Mouse (Mus musculus): Measurements from ENCODE around the gene Pigm. TPM values are rescaled to one million over a fixed set of nuclear protein-coding genes. Genes with fewer than 3 reads are reported as not detected.

Pigm gene
- total RNA-seq, 2 experiments from 2014 or later, result 11.2 to 13.2 TPM

- peak; percentile 32 to 47 for DNase-seq
Observed at GRCm38 (mm10) chr1:172352001-172352400, 24.3 kb upstream of the Pigm start.

DNA sequence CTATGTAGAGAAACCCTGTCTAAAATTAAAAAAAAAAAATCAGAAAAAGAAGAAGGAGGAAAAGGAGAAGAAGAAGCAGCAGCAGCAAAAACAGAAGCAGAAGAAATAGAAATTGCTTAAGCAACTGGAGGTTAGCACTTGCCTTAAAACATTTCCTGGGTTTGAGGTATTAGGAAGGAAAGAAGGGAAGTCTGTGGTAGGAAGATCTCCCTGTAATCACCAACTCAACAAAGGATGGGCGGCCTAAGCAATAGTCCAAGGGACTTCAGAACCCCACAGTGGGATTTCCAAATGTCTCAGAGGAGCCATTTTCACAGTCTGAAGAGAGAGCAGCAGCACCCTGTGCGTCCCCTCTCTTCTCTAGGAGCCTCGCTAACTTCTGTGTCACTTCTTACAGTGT lies 23.9 kb upstream of the Pigm start:
- DNase-seq, result no peak

DNA sequence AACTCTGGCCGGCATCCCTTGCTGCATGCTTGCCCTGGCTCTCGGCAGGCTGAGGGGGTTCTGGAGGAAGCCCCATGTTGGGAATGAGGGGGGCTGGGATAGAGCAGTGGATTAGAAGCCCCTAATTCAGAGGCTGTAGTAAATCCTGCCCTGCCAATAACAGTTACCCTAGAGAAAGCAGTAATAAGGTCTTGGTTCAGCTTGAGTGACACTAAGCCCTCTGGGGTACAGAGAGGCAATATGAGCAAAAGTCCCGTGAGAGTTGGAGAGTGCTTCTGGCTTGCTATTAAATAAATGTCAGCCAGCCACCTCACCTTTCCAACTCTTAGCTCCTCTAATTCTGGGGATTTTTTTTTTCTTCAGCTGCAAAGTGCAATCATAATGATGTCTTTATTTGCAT lies 21.0 kb upstream of the Pigm start:
- DNase-seq, result no peak

- peak; percentile 65 to 78 for DNase-seq
Observed at GRCm38 (mm10) chr1:172357550-172357949, 18.8 kb upstream of the Pigm start.

DNA sequence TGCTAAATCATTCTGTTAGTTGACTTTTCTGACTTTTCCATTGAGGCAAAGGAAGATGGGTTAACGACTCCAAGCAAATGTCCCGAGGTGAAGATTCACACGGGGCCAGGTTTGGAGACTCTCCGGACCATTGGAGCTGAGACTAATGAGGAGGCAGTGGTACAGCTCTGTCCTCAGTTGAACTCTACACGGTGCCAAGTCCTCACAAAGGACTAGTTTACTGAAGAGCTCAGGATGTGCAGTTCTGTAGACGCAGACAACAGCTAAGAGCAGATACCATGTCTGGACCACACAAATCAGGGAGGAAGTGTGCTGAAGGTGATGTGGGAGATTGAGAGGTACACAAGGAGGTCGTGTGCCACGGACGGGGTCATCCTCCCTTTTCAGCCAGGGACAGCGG lies 18.0 kb upstream of the Pigm start:
- no peak for DNase-seq

DNA sequence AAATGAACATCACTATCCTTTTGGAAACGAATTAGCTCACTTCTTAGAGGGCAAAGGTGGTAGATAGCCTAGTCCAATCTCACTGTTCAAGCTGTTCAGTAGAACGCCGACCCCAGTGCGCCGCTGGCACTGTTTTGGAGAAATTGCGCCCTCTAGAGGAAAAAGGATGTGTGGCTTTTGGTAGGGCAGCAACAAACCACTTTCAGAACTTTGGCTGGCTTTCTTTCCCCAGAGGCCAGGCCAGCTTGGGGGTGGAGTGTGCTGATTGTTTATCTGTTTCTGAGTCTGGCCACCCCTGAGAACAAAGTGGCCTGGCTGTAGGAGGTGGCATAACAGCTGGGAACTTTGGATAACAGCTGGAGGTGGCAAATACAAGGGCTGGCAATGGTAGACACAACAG lies 11.7 kb upstream of the Pigm start:
- peak; percentile 56 to 66 for DNase-seq

DNA sequence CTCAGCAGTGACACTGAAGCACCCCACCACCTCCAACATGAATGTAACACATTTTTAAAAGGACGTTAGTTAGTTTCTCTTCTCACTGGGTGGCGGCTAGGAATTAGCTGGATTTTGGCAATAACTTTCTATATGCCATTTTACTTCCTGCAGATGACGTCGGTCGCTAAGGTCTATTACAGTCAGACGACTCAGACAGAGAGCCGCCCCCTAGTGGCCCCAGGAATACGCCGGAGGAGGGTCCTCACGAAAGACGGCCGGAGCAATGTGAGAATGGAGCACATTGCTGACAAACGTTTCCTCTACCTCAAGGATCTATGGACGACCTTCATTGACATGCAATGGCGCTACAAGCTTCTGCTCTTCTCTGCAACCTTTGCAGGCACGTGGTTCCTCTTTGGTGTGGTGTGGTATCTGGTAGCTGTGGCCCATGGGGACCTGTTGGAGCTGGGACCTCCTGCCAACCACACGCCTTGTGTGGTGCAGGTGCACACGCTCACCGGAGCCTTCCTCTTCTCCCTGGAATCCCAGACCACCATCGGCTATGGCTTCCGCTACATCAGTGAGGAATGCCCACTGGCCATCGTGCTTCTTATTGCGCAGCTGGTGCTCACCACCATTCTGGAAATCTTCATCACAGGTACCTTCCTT lies 7.5 kb upstream of the Pigm start:
- DNase-seq, result peak; percentile 60 to 75

DNA sequence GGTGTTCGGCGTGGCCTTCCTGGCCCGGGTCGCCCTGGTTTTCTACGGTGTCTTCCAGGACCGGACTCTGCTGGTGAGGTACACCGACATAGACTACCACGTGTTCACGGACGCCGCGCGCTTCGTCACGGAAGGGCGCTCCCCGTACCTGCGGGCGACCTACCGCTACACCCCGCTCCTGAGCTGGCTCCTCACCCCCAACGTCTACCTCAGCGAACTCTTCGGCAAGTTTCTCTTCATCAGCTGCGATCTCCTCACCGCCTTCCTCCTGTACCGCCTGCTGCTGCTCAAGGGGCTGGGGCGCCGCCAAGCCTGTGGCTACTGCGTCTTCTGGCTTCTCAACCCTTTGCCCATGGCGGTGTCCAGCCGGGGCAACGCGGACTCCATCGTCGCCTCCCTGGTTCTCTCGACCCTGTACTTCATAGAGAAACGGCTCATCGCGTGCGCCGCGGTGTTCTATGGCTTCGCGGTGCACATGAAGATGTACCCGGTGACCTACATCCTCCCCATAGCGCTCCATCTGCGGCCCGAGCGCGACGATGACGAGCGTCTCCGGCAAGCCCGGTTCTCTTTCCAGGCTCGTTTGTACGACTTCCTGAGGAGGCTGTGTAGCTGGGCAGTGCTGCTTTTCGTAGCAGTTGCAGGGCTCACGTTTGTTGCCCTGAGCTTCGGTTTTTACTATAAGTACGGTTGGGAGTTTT lies 562 bp downstream of the Pigm start:
- peak; percentile 23 to 29 for DNase-seq

GRCm38 (mm10) chr1:172380066-172380465 lies 3.7 kb downstream of the Pigm start:
- peak; percentile 30 to 61 for DNase-seq

DNA sequence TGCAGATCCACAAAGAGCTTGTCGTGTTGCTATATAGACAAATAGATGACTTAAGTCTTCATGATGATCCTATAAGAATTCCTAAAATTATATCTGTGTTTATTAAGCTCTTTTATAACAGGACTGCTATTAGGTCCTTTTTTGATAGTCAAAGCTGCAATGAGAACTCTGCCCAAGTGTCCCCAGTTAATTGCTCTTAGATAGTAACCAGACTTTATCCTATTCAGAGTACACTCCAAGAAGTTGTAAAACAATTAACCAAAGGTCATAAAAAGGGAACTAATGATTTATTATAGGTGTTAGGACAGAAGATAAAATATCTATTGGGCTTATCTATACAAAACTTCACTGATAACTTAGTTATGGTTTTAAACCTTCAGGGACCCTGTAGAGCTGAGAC lies 5.7 kb downstream of the Pigm start:
- DNase-seq, result no peak

GRCm38 (mm10) chr1:172387246-172387645 lies 10.9 kb downstream of the Pigm start:
- DNase-seq, result no peak

- DNase-seq, result no peak
Observed at GRCm38 (mm10) chr1:172390769-172391168, 14.4 kb downstream of the Pigm start.

DNA sequence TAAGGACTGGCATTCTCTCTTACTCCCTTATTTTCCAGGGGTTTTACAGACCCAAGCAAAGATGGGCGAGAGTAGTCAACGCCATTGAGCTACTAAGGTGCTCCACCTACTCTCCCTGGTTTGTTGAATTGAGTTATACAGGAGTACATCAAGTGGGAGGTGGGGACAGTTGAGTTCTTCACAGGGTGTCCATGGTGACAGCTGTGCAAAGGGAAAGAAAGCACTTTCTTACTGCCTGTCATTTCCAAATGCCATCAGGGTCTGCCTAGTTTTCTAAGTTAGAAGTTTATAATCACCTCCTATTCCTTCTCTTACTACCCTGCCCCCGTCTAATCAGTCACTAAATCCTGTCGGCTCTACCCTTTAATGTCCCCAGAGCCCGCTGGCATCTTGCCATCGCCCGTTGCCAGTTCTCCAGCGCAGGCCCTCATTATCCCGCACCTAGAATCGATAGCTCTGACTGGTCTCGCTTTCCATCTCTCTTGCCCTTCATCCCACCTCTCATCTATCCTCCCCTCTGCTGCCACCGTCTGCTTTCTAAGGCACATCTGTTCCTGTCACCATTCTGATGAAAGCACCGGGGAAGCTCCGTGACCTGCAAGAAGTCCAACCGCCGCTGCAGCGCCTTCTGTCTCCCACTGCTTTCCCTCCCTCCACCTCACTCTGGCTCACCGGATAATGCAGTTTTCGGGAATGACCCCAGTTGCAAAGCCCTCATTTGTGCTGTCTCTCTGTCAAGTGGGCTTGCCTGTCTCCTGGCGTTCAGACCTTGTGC lies 15.6 kb downstream of the Pigm start:
- peak; percentile 50 to 63 for DNase-seq

DNA sequence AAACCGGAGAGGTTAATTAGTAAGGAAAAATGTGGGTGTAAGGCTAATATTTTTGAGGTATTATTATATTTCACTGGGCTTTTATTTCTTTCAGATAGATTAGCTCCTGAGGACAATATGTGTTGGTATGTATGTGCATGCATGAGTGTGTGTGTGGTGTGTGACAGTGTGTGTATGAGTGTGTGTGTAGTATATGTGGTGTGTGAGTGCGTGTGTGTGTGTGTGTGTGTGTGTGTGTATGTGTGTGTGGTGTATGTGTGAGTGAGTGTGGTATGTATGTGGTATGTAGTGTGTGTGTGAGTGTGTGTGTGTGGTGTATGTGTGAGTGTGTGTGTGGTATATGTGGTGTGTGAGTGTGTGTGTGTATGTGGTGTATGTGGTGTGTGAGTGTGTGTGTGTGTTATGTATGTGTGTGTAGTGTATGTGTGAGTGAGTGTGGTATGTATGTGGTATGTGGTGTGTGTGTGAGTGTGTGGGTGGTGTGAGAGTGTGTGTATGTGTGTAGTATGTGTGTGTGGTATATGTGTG lies 16.4 kb downstream of the Pigm start:
- DNase-seq, result no peak

GRCm38 (mm10) chr1:172393739-172394138 lies 17.4 kb downstream of the Pigm start:
- DNase-seq, result no peak

- DNase-seq, result no peak
Observed at GRCm38 (mm10) chr1:172396996-172397752, 20.8 kb downstream of the Pigm start.

DNA sequence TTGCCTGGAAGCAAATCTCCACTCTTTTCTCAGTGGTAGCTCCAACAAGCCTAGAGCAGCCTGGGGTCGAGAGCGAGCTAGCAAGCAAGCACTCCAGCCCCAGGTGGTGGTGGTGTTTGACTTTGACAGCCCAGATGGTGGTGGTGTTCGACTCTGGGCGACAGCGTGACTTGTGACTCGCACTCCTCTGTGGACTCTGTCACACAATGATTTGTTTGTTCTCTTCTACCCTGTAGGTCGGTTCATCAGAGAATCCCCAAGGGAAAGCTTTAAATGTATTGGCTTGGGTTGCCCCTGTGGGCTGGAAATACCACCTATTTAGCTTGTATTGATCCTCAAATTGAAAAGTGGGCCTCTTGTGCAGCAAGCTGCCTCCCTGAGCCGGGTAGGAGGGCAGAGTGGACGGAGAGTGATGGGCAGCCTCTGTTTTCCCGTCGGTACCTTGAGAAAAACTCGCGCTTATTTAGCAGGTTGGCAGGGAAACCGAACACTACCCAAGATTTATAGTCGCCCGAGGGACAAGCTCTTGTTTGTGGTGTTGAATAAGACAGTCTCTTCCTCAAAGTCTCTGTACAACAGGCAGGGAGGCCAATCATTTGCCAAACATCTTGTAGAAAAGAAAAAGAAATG lies 29.8 kb downstream of the Pigm start:
- no peak for DNase-seq

GRCm38 (mm10) chr1:172408996-172409395 lies 32.6 kb downstream of the Pigm start:
- no peak for DNase-seq

DNA sequence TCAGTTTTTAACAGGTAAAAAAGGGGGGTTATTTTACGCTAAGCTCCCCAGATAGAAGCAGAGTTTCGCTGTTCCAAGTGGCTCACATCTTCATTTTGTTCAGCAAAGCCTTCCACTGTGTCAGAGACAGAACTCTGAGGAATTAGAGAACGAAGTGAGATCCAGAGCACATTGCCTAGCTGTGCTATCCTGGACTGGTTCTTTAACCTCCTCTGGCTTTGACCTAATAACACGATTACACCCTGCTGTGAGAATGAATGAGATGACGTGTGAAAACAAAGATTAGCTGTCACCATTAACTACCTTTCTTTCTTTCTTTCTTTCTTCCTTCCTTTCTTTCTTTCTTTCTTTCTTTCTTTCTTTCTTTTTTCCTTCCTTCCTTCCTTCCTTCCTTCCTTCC lies 33.1 kb downstream of the Pigm start:
- DNase-seq, result no peak

DNA sequence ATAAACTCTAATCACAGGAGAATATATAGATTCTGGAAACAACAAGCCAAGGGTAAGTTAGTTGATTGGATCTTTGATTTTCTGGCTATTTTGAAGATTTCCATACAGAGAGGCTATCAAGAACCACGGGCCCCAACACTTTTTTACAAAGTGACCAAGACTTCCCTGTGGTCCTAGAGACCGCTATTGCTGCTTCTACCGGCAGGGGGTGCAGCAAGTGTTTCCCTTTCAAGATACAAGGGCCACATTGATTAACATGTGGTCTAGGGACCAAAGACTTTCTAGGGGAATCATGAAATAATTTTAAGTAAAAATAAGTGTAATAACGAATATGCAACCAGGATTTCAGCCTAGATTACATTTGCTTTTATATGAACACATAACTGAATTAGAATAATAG lies 34.5 kb downstream of the Pigm start:
- peak; percentile 63 to 80 for DNase-seq

- DNase-seq, result peak; percentile 61 to 83
Observed at GRCm38 (mm10) chr1:172412204-172412603, 35.9 kb downstream of the Pigm start.

Measured in adrenal gland, postnatal 36 days (tissue).